Mouse (Mus musculus): ENCODE results near the gene Rhbdf2.

The Rhbdf2 gene

DNA sequence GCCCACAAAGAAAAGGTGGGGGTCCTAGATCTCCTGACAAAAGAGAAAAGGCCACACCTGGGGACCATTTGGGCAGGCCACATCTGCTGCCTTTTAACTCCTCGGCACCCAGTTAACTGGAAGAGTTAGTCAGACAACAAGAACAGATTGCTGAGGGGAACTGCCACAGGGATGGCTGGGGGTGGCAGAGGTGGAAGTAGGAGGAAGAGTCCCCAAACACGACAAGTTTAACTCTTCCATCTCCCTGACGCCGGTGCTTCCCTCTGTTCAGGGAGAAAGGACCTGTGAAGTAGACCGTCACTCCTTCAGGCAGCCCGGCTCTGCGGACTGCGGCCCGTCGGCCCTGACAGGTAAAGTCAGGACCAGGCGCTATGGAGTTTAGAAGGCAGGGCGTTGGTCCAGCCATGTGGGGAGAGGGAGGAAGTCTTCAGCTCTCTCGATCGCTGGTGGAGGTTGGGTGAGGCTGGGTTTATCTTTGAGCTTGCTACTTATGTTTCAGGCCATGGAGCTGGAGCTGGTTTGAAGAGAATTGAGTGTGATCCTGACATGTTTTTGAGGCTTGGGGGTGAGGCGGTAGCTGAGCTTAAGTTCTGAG, 32.3 kb upstream of the Rhbdf2 start:
- DNase-seq = no peak

GRCm38 (mm10) chr11:116658238-116658637, 31.4 kb upstream of the Rhbdf2 start:
- no peak for DNase-seq

DNA sequence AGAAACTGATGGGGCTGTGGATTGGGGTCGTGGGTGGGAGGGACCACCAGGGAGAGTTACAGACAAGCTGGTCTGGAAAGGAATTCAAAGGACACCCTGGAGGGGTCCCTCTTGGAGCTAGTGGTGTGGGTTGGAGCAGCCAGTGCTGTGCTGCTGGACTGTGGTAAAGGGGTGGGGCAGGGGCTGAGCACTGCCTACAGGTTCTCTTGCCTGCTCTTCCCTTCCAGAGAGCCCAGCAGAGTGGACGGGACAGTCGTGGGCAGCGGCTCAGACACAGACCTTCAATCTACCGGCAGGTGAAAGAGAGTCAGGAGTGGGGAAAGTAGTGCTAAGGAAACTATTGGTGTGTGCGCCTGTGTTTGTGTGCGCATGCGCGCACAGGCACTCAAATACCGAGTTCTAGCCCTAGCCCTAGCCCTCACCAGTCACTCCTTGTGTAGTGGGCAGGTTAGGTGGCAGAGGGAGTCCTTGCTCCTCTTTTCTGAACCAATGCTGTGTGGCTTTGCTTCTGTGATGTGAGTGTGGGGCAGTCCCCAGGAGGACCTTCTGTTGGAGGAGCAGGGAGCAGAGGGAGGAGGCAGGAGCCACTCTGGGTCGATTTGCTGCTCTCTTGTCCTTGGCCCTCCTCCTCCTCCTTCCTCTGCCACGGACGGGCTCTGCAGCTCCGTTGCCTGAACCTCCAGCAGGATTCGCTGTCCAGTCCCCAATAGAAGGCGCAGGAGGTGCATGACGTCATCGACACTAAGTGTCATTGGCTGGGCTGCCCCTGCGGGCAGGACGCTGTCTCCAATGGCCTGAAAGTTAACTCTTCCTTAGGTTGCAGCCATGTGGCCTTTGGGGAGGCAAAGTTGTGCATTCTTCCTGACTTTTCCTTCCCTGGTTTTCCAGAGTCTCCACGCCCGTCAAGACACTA, 30.7 kb upstream of the Rhbdf2 start:
- peak; percentile 84 for DNase-seq

DNA sequence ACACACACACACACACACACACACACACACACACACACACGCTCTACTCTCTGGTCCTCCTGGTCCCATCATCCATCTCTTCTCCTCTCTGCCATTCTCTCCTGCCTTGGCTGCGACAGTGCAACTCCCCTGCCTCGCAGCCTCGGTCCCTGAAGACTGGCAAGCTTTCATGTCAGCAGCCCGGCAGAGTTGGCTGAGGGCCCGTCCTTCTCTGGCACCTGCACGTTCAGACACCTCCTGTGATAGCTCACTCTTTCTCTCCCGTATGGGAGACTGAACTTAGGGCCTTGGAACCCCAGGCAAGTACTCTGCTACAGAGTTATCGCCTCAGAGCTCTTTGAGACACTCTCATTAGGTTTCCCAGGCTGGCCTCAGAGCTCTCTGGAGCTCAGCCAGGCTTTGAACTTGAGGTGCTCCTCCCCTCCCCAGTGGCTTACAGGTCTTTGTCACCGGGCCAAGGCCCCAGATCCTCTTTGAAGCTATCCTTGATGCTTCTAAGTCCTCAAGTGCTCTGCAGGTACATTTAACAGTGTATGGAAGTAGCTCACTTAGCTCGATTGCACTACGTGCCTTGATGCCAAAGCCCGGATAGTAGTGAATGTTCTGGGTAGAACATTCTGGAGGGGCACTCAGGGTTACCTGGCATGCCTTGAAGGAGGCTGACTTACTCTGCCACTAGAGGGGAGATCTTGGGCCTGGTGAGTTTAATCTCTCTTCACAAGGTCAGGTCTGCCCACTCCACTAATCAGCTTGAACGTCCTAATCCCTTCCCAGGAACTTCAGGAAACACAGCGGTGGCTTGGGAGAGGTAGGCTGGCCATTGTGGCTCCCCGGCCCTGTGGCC, 29.8 kb upstream of the Rhbdf2 start:
- DNase-seq = no peak

GRCm38 (mm10) chr11:116654255-116654821, 27.5 kb upstream of the Rhbdf2 start, which contains the start of gene Cygb:
Gene Cygb, minus strand, starts transcription at chr11:116654313.
- no peak for DNase-seq

DNA sequence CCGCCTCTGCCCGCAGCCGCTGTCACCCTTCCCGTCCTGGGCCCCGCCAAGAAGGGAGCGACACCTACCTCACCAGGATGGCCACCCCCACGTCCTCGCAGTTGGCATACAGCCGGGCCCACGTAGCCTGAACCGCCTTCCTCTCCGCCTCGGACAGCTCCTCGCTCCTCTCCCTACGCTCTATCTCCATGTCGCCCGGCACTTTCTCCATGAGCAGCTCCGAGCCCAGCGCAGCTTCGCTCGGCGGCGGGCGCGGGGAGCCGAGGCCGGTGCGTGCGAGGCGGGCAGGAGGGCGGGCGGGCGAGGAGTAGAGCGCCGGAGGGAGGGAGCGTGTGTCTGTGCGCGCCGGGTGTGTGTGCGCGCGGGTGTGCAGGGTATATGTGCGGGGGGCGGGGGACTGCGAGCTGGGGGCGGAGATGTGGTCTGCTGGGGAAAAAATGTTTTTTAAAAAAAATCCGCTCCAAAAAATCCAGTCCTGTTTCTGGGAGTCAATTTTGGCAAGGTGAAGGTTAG, 26.9 kb upstream of the Rhbdf2 start:
- DNase-seq = peak; percentile 51

DNA sequence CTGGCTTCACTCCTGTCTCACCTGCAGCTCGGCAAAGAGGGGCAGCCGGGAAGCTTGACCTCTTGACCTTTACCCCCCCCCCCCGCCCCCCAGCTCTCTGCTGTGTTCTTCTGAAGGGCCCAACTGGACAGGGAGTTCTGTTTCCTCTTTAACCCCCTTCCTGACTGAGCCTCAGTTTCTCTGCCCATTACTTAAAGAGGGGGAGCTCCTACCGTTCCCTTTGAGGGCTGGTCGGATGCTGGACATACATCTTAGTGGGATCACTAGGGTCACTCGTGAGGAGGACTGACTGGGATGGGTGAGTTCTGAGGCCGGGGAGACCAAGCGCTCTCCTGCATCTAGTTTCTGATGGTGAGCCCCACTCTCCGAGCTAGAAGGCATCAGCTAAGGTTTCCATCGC, 26.4 kb upstream of the Rhbdf2 start, which contains the start of gene Prcd:
TSS of gene Prcd (plus strand) at position 301 of the 400 bp plus-strand sequence.
- DNase-seq = no peak

DNA sequence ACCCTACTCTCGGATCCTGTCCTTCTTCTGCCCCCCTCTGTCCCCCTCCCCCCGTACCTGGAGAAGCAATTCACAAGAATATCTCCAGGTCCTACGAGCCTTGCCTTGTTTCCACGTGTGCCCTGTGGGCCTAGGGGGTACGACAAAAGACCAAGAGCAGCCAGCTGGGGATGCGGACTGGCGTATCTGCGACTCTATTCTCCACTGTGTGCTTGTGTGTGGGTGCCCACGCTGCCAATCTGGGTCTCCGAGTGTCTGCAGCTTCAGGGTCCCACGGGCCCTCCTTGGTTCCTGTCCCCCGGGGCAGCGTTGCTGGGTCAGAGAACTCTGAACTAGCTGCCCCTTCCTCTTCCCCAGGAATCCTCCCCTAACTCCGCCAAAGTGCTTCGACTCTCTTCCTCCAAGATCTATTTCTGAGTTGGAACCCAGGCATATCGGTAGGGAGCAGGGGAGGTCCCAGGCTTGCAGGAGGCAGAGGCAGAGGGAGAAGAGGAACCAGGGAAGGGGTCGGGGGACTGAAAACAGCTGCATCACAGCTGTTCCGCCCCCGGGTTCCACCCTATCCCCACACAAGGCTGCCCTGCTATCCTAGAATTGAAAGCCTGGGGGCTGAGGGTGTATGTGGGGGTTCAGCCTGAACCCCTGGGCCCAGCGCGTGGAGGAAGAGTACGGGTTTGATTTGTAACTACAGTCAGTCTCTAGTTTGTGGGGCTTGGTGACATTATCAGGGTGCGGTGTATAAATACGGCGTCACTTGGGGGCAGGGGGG, 25.7 kb upstream of the Rhbdf2 start:
- no peak for DNase-seq

GRCm38 (mm10) chr11:116651339-116651738, 24.5 kb upstream of the Rhbdf2 start:
- DNase-seq = no peak

- DNase-seq = no peak
Observed at GRCm38 (mm10) chr11:116650811-116651210, 24.0 kb upstream of the Rhbdf2 start.

DNA sequence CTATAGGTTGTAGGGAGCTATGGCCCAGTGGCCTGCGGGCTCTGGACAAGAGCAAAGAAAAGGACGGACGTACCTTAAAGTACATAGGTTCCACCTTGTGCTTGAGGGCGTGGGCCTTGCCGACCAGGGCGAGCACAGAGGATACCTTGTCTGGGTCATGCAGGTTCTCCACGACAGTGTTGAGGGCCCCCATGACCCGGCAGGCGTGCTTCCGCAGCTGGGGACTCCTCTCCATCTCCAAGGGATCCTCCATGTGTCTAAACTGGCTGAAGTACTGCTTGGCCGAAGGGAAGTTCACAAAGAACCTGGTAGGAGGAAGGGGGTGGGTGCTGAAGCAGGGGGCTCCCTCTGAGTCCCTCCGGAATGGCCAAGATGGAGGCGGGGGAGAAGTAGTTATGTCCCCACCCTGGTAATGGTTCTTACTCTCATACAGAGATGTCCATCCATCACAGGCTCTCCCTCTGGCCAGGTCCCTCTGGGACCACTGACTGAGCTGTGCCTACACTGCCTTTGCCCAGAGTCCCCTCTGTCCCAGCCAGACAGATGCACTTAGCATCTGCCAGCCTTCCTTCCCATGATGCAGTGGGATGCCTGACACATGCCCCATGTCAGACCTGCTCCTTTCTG, 23.0 kb upstream of the Rhbdf2 start:
- DNase-seq = no peak

DNA sequence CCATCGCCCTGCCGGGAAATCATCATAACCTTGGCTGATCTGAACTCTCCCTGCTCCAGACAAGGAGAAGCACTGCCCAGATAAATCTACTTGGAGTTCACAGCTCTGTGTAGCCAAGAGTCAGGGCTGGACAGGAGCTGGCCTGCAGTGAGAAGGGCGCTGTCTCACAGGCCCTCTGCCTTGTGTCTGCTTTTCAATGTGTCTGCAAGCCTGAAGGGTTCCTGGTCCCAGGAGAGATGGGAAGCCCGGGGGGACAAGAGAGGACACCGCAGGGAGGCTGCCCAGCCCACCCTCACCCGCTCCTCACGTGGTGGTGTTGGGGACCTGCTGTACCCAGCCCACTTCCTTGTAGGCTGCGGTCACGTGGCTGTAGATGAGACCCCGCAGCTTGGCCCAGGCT, 22.2 kb upstream of the Rhbdf2 start:
- DNase-seq = no peak

- DNase-seq = no peak
Observed at GRCm38 (mm10) chr11:116648213-116648921, 21.5 kb upstream of the Rhbdf2 start.

DNA sequence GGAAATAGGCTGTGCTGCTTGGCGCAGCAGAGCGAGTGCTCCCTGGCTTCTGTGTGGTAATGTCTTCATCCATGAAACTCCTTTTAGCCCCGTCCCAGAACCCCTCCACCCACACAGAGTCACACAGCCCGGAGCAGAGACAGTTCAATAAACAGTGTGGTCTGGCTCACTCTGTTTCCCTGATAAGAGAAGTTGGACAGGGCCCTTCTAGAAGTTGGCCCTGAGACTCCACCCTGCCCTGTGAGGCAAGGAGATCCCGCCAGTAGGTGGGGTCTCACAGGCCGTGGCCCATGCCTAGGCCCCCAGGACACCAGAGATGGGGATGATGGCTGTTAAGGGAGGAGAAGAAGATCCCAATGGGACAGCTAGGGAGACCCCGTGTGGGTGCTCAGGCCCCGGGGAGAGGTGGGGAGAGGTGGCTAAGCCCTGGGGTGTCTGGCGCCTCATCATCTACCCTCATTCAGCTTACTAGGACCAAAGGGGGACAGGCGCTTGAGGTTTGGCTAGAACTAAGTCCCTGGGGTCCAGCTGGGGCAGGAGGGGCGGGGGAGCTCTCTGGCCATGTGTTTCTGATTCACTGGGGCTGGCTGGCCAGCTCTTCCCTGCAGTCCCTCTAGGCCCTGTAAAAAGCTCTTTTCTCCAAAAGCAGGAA, 20.6 kb upstream of the Rhbdf2 start:
- DNase-seq = no peak

GRCm38 (mm10) chr11:116646771-116647170, 20.0 kb upstream of the Rhbdf2 start:
- no peak for DNase-seq

GRCm38 (mm10) chr11:116646136-116646535, 19.3 kb upstream of the Rhbdf2 start:
- DNase-seq = no peak

DNA sequence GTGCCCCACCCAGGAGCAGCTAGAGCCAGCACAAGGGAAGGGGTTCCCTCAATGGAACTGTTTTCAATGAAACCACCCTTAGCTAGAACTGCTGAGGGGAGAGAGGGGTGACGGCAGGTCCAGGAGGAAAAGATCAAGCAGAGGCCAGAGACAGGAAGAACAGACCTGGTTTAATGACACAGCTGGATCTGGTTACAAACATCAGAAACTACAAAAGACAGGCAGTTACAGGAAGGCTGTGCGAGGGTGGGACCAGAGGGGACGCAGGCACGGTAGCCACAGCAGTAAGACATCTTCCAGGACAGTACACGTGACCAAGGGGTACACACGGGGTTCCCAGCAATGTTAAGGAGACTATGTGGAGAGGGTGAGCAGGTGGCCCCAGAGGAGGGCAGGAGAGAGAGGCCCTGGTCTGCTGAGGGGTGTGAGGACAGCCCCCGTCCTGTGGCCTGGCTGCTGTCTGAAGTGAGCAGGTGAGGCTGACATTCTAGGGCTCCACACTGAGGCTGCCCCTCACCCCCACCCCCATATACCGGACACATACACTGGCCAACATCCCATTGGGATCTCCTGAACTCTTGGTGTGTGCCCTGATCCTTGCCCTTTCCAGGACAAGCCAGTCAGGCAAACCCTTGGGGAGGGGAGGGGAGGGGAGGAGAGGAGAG, 18.8 kb upstream of the Rhbdf2 start:
- no peak for DNase-seq

GRCm38 (mm10) chr11:116644225-116645112, 17.6 kb upstream of the Rhbdf2 start:
- no peak for DNase-seq

All from right cerebral cortex, postnatal 14 days (tissue).